Mouse (Mus musculus): ENCODE data around the gene Naa50. TPM values are rescaled to one million over a fixed set of nuclear protein-coding genes. Genes with fewer than 3 reads are reported as not detected.
A peak's percentile ranks its signal among the peaks of the same experiment; 100 is the strongest.

The Naa50 gene
- polyA plus RNA-seq, 1 experiment = 4.8 TPM

DNA sequence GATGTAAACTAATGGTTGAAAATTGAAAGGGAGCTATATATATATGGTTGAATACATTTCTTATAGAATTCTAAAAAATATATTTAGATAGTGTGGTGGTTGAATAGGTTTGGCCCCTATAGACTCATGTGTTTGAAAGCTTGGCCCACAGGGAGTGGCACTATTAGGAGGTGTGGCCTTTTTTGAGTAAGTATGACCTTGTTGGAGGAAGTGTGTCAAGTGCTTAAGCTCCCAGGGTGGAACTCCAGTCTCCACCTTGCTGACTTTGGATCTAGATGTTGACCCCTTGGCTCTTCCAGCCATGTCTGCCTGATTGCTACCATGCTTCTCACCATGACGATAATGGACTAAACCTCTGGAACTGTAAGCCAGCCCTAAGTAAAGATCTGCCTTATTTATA lies 43.0 kb downstream of the Naa50 start:
- H3K27me3 ChIP-seq (ENCODE audit: control insufficient read depth, insufficient read depth, low read length) = no peaks in the 10 kb centered on the region
- no peak overlapping the region for H3K4me3 ChIP-seq (ENCODE audit: control insufficient read depth, low read depth, low read length)
- TF ChIP-seq POLR2A (IDR thresholded peaks at IDR 0.05; ENCODE audit: control insufficient read depth, low read depth, low read length) (no peak), CTCF (IDR thresholded peaks at IDR 0.05; ENCODE audit: control insufficient read depth, insufficient read depth, insufficient replicate concordance, low read depth, low read length) (no peak)
- no peaks in the 10 kb centered on the region for H3K4me1 ChIP-seq (ENCODE audit: control insufficient read depth, insufficient read depth, low read length)
- no peaks in the 10 kb centered on the region for H3K36me3 ChIP-seq (ENCODE audit: control insufficient read depth, insufficient read depth, low read length)
- no peak overlapping the region for H3K27ac ChIP-seq (ENCODE audit: control insufficient read depth, insufficient read depth, low read depth, low read length)

- no peak overlapping the region for H3K4me3 ChIP-seq (ENCODE audit: control insufficient read depth, low read depth, low read length)
- H3K27ac ChIP-seq (ENCODE audit: control insufficient read depth, insufficient read depth, low read depth, low read length) = no peak overlapping the region
- no peaks in the 10 kb centered on the region for H3K27me3 ChIP-seq (ENCODE audit: control insufficient read depth, insufficient read depth, low read length)
- no peaks in the 10 kb centered on the region for H3K36me3 ChIP-seq (ENCODE audit: control insufficient read depth, insufficient read depth, low read length)
- H3K4me1 ChIP-seq (ENCODE audit: control insufficient read depth, insufficient read depth, low read length) = no peaks in the 10 kb centered on the region
- TF ChIP-seq CTCF (IDR thresholded peaks at IDR 0.05; ENCODE audit: control insufficient read depth, insufficient read depth, insufficient replicate concordance, low read depth, low read length) (no peak), POLR2A (IDR thresholded peaks at IDR 0.05; ENCODE audit: control insufficient read depth, low read depth, low read length) (no peak)
Measured at GRCm38 (mm10) chr16:44184769-44185168, 45.1 kb downstream of the Naa50 start.

GRCm38 (mm10) chr16:44187172-44187571 lies 47.5 kb downstream of the Naa50 start:
- no peak overlapping the region for H3K27ac ChIP-seq (ENCODE audit: control insufficient read depth, insufficient read depth, low read depth, low read length)
- no peaks in the 10 kb centered on the region for H3K4me1 ChIP-seq (ENCODE audit: control insufficient read depth, insufficient read depth, low read length)
- H3K27me3 ChIP-seq (ENCODE audit: control insufficient read depth, insufficient read depth, low read length) = no peaks in the 10 kb centered on the region
- TF ChIP-seq CTCF (IDR thresholded peaks at IDR 0.05; ENCODE audit: control insufficient read depth, insufficient read depth, insufficient replicate concordance, low read depth, low read length) = no peak
- no peak for TF ChIP-seq POLR2A (IDR thresholded peaks at IDR 0.05; ENCODE audit: control insufficient read depth, low read depth, low read length)
- H3K4me3 ChIP-seq (ENCODE audit: control insufficient read depth, low read depth, low read length) = no peak overlapping the region
- no peaks in the 10 kb centered on the region for H3K36me3 ChIP-seq (ENCODE audit: control insufficient read depth, insufficient read depth, low read length)

DNA sequence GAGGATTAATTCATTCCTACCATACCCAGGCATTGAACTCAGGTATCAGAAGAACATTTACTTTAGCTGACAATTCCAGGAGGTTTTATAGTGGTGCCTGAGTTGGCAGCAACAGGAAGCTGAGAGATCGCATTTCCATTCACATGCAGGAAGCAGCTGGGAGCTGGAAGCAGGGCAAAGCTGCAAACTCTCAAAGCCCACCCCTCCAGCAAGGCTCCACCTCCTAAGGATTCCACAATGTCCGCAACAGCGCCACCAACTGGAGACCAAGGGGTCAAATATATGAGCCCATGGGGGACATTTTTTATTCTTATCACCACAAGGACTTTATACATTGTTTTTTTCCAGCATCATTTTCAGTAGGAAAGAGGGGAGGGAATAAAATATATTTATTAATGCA lies 49.1 kb downstream of the Naa50 start:
- no peak overlapping the region for H3K27ac ChIP-seq (ENCODE audit: control insufficient read depth, insufficient read depth, low read depth, low read length)
- H3K4me3 ChIP-seq (ENCODE audit: control insufficient read depth, low read depth, low read length) = no peak overlapping the region
- H3K36me3 ChIP-seq (ENCODE audit: control insufficient read depth, insufficient read depth, low read length) = no peaks in the 10 kb centered on the region
- H3K4me1 ChIP-seq (ENCODE audit: control insufficient read depth, insufficient read depth, low read length) = no peaks in the 10 kb centered on the region
- TF ChIP-seq CTCF (IDR thresholded peaks at IDR 0.05; ENCODE audit: control insufficient read depth, insufficient read depth, insufficient replicate concordance, low read depth, low read length) (peak; percentile 32; the same call in 1 of the 2 replicates), POLR2A (IDR thresholded peaks at IDR 0.05; ENCODE audit: control insufficient read depth, low read depth, low read length) (no peak)
- H3K27me3 ChIP-seq (ENCODE audit: control insufficient read depth, insufficient read depth, low read length) = no peaks in the 10 kb centered on the region

GRCm38 (mm10) chr16:44190032-44190431 lies 50.4 kb downstream of the Naa50 start:
- Histone ChIP-seq H3K36me3 (ENCODE audit: control insufficient read depth, insufficient read depth, low read length) (no peaks in the 10 kb centered on the region), H3K4me1 (ENCODE audit: control insufficient read depth, insufficient read depth, low read length) (no peaks in the 10 kb centered on the region), H3K27ac (ENCODE audit: control insufficient read depth, insufficient read depth, low read depth, low read length) (no peak overlapping the region), H3K27me3 (ENCODE audit: control insufficient read depth, insufficient read depth, low read length) (no peaks in the 10 kb centered on the region), H3K4me3 (ENCODE audit: control insufficient read depth, low read depth, low read length) (no peak overlapping the region)
- TF ChIP-seq CTCF (IDR thresholded peaks at IDR 0.05; ENCODE audit: control insufficient read depth, insufficient read depth, insufficient replicate concordance, low read depth, low read length) (no peak), POLR2A (IDR thresholded peaks at IDR 0.05; ENCODE audit: control insufficient read depth, low read depth, low read length) (no peak)

- Histone ChIP-seq H3K27me3 (ENCODE audit: control insufficient read depth, insufficient read depth, low read length) (no peaks in the 10 kb centered on the region), H3K27ac (ENCODE audit: control insufficient read depth, insufficient read depth, low read depth, low read length) (no peak overlapping the region), H3K4me1 (ENCODE audit: control insufficient read depth, insufficient read depth, low read length) (no peaks in the 10 kb centered on the region), H3K4me3 (ENCODE audit: control insufficient read depth, low read depth, low read length) (no peak overlapping the region), H3K36me3 (ENCODE audit: control insufficient read depth, insufficient read depth, low read length) (no peaks in the 10 kb centered on the region)
- TF ChIP-seq CTCF (IDR thresholded peaks at IDR 0.05; ENCODE audit: control insufficient read depth, insufficient read depth, insufficient replicate concordance, low read depth, low read length) (no peak), POLR2A (IDR thresholded peaks at IDR 0.05; ENCODE audit: control insufficient read depth, low read depth, low read length) (no peak)
Measured at GRCm38 (mm10) chr16:44190968-44191367, 51.3 kb downstream of the Naa50 start.

DNA sequence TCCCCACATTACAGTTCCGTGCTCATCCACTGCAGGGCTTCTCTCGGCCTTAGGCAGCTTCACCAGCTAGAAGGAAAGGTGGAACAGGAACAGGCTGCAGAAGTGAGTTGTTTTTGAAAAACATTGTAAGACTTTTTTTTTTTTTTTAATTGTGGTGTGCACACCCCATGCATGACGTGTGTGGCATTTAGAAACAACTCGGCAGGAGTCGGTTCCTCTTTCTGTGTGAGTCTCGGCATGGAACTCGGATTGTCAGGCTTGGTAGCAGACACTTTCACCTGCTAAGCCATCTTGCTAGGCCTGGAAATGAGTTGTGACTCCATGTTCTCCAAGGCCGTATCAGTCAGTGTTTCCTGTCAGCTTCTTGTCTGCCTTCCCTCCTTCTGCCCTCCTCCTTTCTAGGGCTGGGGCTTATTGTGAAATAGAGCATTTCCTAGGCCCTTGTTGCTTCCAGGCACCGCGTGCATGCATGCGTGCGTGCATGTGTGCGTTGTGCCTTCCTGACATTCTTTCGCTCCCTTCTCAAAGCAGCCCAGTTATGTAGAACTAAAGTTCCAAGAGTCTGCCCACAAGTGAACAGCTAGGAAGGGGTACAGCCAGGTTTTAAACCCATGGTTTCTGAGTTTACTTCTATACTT lies 59.6 kb downstream of the Naa50 start:
- H3K27me3 ChIP-seq (ENCODE audit: control insufficient read depth, insufficient read depth, low read length) = no peaks in the 10 kb centered on the region
- H3K36me3 ChIP-seq (ENCODE audit: control insufficient read depth, insufficient read depth, low read length) = no peaks in the 10 kb centered on the region
- no peak overlapping the region for H3K27ac ChIP-seq (ENCODE audit: control insufficient read depth, insufficient read depth, low read depth, low read length)
- H3K4me1 ChIP-seq (ENCODE audit: control insufficient read depth, insufficient read depth, low read length) = no peaks in the 10 kb centered on the region
- TF ChIP-seq CTCF (IDR thresholded peaks at IDR 0.05; ENCODE audit: control insufficient read depth, insufficient read depth, insufficient replicate concordance, low read depth, low read length) = no peak
- no peak for TF ChIP-seq POLR2A (IDR thresholded peaks at IDR 0.05; ENCODE audit: control insufficient read depth, low read depth, low read length)
- no peak overlapping the region for H3K4me3 ChIP-seq (ENCODE audit: control insufficient read depth, low read depth, low read length)
